Mouse (Mus musculus): ENCODE results near the gene Cplx1.
"Not testable (repeated sequence)": the region's sequence is repeated elsewhere in the genome, so short reads cannot be mapped to it uniquely, and the experiment has no call there.

Cplx1 gene

DNA sequence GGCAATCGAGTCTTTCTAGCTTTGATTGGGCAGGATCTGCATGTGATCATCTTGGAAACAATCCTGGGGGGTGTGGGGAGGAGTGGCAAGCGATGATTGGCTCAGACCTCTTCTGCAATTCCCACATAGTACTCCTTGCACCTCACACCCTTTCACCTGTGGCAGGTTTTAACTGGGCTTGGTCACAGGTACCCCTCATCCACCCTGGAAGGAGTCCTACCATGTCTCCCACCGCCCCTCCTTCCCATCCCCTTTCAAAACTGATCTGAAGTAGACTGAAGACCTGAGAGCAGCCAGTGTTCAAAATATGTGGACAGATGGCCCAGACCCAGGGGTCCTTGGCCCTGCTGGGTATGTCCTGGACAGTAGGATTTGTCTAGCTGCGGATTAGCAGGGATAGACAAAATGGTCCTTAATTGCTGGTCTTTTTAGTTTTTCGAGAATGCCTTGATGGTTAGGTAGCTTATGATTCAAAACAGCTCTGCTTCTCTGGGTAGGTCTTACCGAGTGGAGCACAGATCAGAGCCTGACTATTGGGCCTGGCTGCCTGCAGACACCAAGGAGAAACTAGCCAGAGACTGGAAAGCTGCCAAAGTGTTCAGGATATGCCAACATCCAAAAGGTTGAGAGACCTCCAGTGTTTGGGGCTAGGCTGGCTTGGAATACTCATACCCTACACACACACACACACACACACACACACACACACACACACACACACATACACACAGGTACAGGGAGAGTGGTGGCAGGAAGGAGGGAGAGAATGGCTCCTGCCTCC, 34.1 kb downstream of the Cplx1 start:
- DNase-seq: no peak

- DNase-seq: no peak
These were observed 47.5 kb downstream of the Cplx1 start for GRCm38 (mm10) chr5:108502286-108502685.

- DNase-seq: no peak
These were observed 48.3 kb downstream of the Cplx1 start for GRCm38 (mm10) chr5:108501573-108501972.

- not testable (repeated sequence) for DNase-seq
These were observed 63.7 kb downstream of the Cplx1 start for GRCm38 (mm10) chr5:108486148-108486547.

DNA sequence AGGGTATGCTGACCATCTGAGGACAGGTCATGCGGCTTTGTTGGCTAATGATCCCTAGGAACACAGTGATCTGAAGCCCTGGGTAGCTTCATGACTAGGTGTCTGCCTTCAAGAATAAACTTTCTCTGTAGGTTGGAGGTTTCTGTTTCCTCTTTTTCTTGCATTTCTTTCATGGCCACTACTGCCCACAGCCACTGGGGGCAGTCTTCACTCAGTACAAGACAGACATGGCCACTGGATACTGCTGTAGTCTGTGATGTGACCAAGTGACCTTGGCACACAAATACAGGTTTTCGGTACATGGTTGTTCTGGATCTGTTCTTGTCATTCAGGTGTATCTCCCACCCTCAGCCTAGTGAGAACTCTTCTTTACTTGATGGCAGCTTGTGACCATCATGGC, 64.6 kb downstream of the Cplx1 start:
- DNase-seq: peak in 1 of 2 experiments; percentile 26

DNA sequence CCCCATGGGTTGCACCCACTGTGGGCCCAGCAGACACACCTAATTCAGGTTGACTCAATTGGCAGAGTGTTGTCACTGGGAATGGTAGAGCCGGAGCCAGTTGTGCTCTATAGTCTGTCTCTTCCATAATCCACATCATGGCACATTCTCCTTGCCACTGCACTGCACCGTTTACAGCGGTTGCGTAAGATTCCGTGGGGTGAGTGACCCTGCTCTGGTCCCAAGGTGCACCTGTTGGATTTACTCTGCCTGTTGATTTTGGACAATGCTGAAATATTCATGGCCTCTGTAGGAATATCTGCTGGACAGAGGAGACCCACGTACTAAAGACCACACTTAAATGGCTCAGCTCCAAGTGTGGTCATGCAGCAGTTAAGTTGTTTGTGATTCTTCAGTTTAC, 66.8 kb downstream of the Cplx1 start:
- DNase-seq: no peak

DNA sequence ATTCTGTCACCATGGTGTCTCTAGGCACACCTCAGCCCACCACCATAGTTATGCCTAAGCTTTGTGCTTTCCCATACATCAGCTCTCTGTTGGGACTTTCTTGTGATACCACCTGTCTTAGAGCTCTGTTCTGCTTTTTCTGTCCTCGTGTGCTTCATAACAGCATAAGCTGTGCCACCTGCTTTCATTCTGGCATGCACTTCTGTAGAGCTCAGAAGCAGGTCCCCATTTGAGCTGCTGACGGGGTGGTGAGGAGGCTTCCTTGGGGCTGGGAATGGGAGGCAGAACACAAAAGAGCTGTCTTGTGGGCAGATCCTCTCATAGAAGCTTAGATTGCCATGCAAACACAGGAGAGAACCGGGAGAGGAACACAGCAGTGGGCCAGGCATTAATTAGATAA, 73.8 kb downstream of the Cplx1 start:
- no peak for DNase-seq

GRCm38 (mm10) chr5:108473737-108474136, 76.1 kb downstream of the Cplx1 start:
- no peak for DNase-seq

DNA sequence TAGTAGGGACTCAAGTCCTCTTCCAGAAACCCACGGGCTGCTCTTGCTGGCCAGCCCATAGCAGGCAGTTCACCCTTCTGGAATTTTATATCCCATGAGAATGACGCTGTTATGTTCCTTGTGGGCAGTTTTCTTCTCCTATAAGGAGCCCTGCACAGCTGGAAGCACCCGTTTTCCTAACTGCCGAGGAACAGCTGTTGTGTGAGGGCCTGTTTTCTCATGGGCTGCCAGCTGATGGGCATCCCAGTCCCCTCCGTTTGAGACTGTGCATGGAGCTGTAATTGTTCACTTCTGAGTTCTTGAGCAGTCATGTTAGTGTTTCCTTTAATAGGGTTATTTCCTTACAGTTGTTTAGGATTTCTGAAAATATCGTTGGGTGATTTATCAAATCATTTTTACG, 80.2 kb downstream of the Cplx1 start:
- no peak for DNase-seq

Data from kidney, adult 8-10 months (tissue).